Mouse (Mus musculus) heart, embryonic 12.5 days (tissue): ENCODE measurements around the gene Brat1. TPM values are rescaled to one million over a fixed set of nuclear protein-coding genes. Genes with fewer than 3 reads are reported as not detected.

Experiments
- ATAC-seq: fragments of 200-750 bp; cut with Nextera tagmentation; 2 replicates; pipeline ENCODE4 v1.8.0; 2017; ENCODE audit warnings: moderate TSS enrichment, moderate library complexity; ENCODE audit not compliant: insufficient number of reproducible peaks, low FRiP score
- H3K27ac ChIP-seq: fragments of 300-500 bp; sonication (generic); 2 replicates; pipeline ENCODE4 v1.5.1; 2016; ENCODE audit warnings: mild to moderate bottlenecking, moderate library complexity; ENCODE audit not compliant: poor library complexity, severe bottlenecking
- H3K27me3 ChIP-seq: fragments of 300-500 bp; sonication (generic); replicated peaks from 2 replicates; pipeline ENCODE4 v1.6.1; 2016; ENCODE audit warnings: mild to moderate bottlenecking, moderate library complexity
- H3K36me3 ChIP-seq: fragments of 300-500 bp; sonication (generic); 2 replicates; pipeline ENCODE4 v1.6.1; 2016; ENCODE audit warnings: mild to moderate bottlenecking, moderate library complexity
- H3K4me1 ChIP-seq: fragments of 300-500 bp; sonication (generic); replicated peaks from 2 replicates; pipeline ENCODE4 v1.6.1; 2016; ENCODE audit warnings: mild to moderate bottlenecking
- H3K4me2 ChIP-seq: fragments of 300-500 bp; sonication (generic); 2 replicates; pipeline ENCODE4 v1.6.1; 2016; ENCODE audit warnings: mild to moderate bottlenecking, moderate library complexity
- H3K4me3 ChIP-seq: fragments of 300-500 bp; sonication (generic); 2 replicates; pipeline ENCODE4 v1.5.1; 2016; ENCODE audit warnings: mild to moderate bottlenecking
- H3K9ac ChIP-seq: fragments of 300-500 bp; sonication (generic); 2 replicates; pipeline ENCODE4 v1.6.1; 2016; ENCODE audit warnings: mild to moderate bottlenecking, moderate library complexity
- H3K9me3 ChIP-seq: fragments of 300-500 bp; sonication (generic); replicated peaks from 2 replicates; pipeline ENCODE4 v1.6.1; 2016; ENCODE audit warnings: mild to moderate bottlenecking, moderate library complexity
- WGBS: fragments of 180-500 bp; shearing (Covaris S2); methylation state at CpG from one replicate; pipeline ENCODE4 v1.1.7; 2016; 5-methylcytosine and 5-hydroxymethylcytosine counted together
- polyA plus RNA-seq: library from polyadenylated mRNA; unstranded; fragments of >200 nt; fragmentation: Nextera tagmentation; extraction: Ambion mirVana; gene quantifications from 2 replicates; pipeline ENCODE4 v1.2.1, GENCODE M21; 2016

Gene Brat1
- polyA plus RNA-seq, 1 experiment from 2014 or later: 15.5 TPM

DNA sequence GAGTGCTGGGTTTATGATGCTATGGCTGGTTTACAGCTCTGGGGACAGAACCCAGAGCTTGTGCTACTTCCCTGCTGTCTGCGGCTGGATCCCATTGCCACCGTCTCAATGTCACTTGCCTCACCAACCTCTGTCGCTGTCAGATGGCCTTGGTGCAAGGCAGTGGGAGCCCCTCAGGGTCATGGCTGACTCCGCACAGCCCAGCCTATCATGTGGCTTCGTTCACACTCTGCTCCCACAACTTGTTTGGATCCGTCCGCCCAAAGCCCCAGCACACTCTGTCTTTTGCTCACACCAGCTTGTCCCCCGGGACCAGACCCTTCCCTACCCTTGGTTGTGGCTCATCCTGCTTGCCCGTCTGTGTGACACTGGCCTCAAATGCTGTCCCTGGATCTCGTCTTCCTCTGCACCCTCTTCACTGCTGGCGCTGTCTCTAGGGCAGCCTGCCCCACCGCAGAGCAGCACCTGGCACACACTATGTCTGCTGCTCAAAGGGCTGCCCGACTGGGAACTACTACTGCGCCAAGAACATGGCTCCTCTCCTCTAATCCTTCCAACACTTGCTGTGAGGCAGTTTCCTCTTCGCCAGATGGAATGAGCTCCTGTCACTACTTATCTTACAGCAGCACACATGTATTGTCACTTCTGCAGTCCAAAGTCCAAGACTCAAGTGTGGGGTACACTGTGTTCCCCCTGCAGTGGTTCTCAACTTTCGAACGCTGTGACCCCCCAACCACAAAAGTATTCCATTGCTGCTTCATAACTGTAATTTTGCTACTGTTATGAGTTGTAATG, 22.3 kb downstream of the Brat1 start:
- H3K4me3 ChIP-seq: no peak overlapping the region
- H3K9me3 ChIP-seq: no peaks in the 10 kb centered on the region
- H3K36me3 ChIP-seq: no peaks in the 10 kb centered on the region
- no peak overlapping the region for H3K9ac ChIP-seq
- no peaks in the 10 kb centered on the region for H3K4me1 ChIP-seq
- H3K4me2 ChIP-seq: no peak overlapping the region
- H3K27me3 ChIP-seq: 0 out of 2 replicates have a peak, but pooled peaks cover 6% of the 10 kb centered on the region
- ATAC-seq: no peak
- WGBS: 73% methylated on average over 17 of the region's 17 CpGs
- H3K27ac ChIP-seq: no peak overlapping the region

DNA sequence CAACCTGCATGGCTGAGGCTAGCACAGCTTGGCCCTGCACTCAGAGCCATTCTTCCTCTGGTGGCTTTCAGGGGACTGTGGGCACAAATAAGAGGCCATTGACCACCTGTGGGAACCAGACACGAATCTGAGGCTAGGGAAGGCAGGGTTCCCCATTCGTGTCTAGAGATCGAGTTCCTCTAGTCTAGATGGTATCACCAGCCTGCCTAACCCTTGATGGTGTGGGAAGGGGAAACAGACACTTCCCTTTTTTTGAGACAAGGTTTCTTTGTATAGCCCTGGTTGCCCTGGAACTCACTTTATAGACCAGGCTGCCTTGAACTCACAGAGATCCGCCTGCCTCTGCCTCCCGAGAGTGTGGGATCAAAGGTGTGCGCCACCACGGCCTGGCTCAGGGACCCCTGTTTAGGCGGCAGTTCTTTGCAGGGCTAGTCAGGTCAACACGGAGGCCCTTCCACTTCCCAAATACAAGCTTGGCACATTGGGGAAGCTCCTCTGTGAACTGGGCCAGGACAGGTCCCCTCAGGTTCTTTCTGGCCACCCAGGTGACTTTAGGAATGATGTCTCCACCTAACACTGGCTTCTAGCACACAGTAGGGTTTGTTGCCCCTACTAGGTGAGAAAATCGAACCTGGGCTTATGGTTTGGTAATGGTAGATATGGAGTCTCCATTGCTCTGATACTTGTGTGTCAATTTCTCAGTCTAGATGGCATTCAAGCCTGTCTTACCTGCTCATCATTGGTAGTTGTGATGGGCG, 26.4 kb downstream of the Brat1 start:
- H3K4me2 ChIP-seq: no peak overlapping the region
- ATAC-seq: no peak
- H3K27me3 ChIP-seq: peaks cover 22% of the 10 kb centered on the region
- no peaks in the 10 kb centered on the region for H3K9me3 ChIP-seq
- H3K4me3 ChIP-seq: no peak overlapping the region
- no peak overlapping the region for H3K27ac ChIP-seq
- WGBS: 70% methylated on average over 11 of the region's 11 CpGs
- no peak overlapping the region for H3K9ac ChIP-seq
- peaks cover 11% of the 10 kb centered on the region for H3K4me1 ChIP-seq
- no peaks in the 10 kb centered on the region for H3K36me3 ChIP-seq

DNA sequence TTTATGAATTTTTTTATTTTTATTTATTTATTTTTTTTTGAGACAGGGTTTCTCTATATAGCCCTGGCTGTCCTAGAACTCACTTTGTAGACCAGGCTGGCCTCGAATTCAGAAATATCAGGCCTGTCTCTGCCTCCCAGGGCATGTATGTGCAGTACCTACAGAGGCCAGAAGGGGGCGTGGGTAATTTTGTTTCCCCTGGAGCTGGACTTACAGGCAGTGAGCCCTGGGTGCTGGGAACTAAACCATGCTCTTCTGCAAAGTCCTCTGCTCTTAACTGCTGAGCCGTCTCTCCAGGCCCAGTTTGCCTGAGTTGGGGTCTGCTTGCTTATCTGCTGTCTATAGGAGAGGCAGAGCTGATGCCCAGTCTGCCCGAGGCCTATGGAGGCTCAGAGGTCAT, 27.4 kb downstream of the Brat1 start:
- no peak for ATAC-seq

DNA sequence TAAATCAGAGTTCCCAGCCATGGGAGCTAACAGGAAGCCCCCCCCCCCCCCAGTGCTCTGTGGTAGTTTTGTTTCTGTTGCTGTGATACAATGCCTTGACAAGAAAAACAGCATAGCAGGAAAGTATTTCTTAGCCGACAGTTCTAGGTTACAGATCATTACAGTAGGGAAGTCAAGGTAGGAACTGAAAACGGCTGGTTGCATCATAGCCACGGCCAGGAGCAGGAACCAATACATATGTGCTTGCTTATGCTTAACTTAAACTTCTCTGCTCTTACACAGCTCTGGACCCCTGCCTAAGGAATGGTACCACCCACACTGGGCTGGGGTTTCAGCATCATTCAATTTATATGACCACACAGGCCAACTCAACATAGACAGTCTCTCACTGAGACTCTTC, 28.5 kb downstream of the Brat1 start:
- H3K4me1 ChIP-seq: peaks cover 11% of the 10 kb centered on the region
- no peak overlapping the region for H3K9ac ChIP-seq
- H3K4me3 ChIP-seq: no peak overlapping the region
- no peaks in the 10 kb centered on the region for H3K9me3 ChIP-seq
- 57% methylated on average over 3 of the region's 3 CpGs for WGBS
- peaks cover 37% of the 10 kb centered on the region for H3K27me3 ChIP-seq
- no peaks in the 10 kb centered on the region for H3K36me3 ChIP-seq
- ATAC-seq: no peak
- no peak overlapping the region for H3K27ac ChIP-seq
- no peak overlapping the region for H3K4me2 ChIP-seq

More for the DNA sequence above, 27.4 kb downstream of the Brat1 start:
- WGBS: 59% methylated on average over 4 of the region's 4 CpGs
- Histone ChIP-seq H3K9me3 (no peaks in the 10 kb centered on the region), H3K4me3 (no peak overlapping the region), H3K4me1 (peaks cover 11% of the 10 kb centered on the region), H3K27me3 (peaks cover 32% of the 10 kb centered on the region), H3K4me2 (no peak overlapping the region), H3K9ac (no peak overlapping the region), H3K27ac (no peak overlapping the region), H3K36me3 (no peaks in the 10 kb centered on the region)

DNA sequence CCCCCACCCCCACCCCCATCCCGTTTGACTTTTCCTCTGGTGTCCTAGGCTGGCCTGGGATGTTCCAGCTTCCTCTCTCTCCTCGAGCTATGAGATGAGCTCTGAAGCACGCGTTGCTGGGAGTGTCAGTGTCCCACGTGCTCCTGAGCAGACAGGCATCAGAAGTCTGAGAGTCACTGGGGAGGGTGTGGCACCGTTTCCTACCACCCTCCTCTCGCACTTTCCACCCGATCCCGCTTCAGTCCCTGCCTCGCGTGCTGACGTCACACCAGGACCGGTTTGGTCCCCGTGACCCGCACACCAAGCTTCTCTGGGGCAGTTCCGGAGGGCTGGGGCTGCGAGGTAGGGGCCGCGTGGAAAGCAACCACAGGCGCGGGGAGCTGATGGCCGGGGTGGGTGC, 30.5 kb downstream of the Brat1 start:
- Histone ChIP-seq H3K4me2 (peak overlapping the region; percentile 69), H3K9me3 (no peaks in the 10 kb centered on the region), H3K4me3 (peak overlapping the region; percentile 39), H3K27me3 (peaks cover 40% of the 10 kb centered on the region), H3K4me1 (peaks cover 11% of the 10 kb centered on the region), H3K9ac (peak overlapping the region; percentile 47; the same call in 1 of the 2 replicates), H3K27ac (no peak overlapping the region), H3K36me3 (no peaks in the 10 kb centered on the region)
- peak; percentile 19; the same call in 1 of the 2 replicates for ATAC-seq
- 1% methylated on average over 22 of the region's 22 CpGs for WGBS

DNA sequence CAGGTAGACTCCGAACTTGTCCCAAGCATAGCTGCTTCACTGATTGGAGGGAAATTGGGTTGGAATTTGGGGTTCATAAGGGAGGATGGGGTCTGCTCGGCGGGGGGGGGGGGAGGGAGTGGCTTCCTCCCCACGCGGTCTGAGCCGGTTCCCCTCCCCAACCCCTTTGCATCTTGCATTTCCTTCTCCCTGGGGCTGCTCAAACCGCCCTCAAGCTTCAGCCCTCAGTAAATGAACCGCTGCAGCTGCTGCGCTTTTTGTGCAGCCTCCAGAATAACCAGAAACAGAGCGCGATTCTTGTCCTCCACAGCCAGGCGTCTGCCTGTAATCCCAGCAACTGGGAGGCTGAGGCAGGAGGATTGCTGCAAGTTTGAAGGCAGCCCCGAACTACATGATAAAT, 31.4 kb downstream of the Brat1 start:
- H3K9ac ChIP-seq: no peak overlapping the region
- H3K4me1 ChIP-seq: peaks cover 11% of the 10 kb centered on the region
- H3K4me3 ChIP-seq: peak overlapping the region; percentile 39; the same call in 1 of the 2 replicates
- WGBS: 17% methylated on average over 13 of the region's 13 CpGs
- no peaks in the 10 kb centered on the region for H3K36me3 ChIP-seq
- no peak overlapping the region for H3K27ac ChIP-seq
- peaks cover 40% of the 10 kb centered on the region for H3K27me3 ChIP-seq
- ATAC-seq: no peak
- H3K9me3 ChIP-seq: no peaks in the 10 kb centered on the region
- peak overlapping the region; percentile 69 for H3K4me2 ChIP-seq

DNA sequence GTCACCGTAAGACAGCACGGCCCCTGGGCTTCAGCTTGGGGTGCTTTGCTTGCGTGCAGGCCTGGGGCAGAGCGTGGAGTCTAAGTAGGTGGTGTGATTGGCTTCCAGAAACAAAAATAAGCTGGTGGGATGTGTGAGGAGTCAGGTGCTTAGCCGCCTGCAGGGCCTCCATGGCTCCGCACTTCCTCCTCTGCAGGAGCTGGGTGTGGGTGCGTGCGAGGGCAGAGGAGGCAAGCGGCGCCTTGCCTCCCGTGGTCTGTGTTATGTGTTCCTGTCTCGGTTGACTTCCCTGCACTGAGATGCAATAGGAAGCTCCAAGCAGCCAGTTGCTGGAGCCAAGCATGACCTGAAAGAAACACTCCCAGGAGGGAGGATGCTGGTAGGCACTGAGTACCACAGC, 35.0 kb downstream of the Brat1 start:
- H3K27me3 ChIP-seq: peaks cover 32% of the 10 kb centered on the region
- ATAC-seq: no peak
- H3K4me2 ChIP-seq: no peak overlapping the region
- no peak overlapping the region for H3K9ac ChIP-seq
- H3K9me3 ChIP-seq: no peaks in the 10 kb centered on the region
- H3K4me3 ChIP-seq: no peak overlapping the region
- WGBS: 75% methylated on average over 12 of the region's 12 CpGs
- peaks cover 11% of the 10 kb centered on the region for H3K4me1 ChIP-seq
- H3K27ac ChIP-seq: no peak overlapping the region
- no peaks in the 10 kb centered on the region for H3K36me3 ChIP-seq

DNA sequence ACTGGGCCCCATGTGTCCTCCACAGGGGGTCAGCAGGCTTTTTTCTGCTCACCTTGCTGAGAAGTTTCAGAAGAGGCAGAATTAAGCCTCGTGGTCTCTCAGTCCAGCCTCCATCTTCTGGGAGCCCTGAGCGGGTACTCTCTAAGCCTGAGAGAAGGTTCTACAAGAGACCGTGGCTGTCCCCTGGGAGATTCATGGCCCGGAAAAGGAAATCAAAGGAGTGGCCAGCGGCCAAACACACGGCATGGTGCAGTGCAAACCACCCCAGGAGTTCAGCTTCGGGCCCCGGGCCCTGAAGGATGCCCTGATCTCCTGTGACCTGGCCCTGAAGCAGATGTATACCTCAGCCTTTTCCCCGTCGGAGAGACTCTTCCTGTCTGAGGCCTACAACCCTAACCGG, 36.2 kb downstream of the Brat1 start:
- H3K4me2 ChIP-seq: no peak overlapping the region
- no peaks in the 10 kb centered on the region for H3K9me3 ChIP-seq
- peaks cover 20% of the 10 kb centered on the region for H3K27me3 ChIP-seq
- no peak overlapping the region for H3K27ac ChIP-seq
- ATAC-seq: no peak
- no peak overlapping the region for H3K9ac ChIP-seq
- WGBS: 67% methylated on average over 11 of the region's 11 CpGs
- H3K4me3 ChIP-seq: no peak overlapping the region
- H3K36me3 ChIP-seq: no peaks in the 10 kb centered on the region
- H3K4me1 ChIP-seq: peaks cover 1% of the 10 kb centered on the region; the same call in 1 of the 2 replicates

DNA sequence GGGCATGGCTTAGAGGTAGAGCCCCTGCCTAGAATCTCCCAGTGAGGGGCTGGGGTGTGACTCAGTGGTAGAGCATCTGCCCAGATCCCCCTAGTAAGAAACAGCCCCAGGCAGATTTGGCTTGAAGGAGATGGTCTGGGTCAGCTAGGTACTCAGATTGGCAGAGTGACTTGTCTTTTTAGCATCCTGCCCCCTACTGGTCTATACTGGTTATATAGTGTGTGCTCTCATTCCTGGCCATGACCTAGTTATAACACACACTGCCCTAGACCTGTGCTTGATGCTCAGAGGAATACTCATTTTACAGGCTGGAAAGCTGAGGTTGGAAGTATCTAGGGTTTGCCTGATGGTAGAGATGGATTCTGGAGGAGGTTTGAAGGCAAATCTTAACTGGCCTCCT, 37.1 kb downstream of the Brat1 start:
- no peak overlapping the region for H3K9ac ChIP-seq
- H3K4me2 ChIP-seq: no peak overlapping the region
- H3K9me3 ChIP-seq: no peaks in the 10 kb centered on the region
- H3K27me3 ChIP-seq: peaks cover 12% of the 10 kb centered on the region
- H3K27ac ChIP-seq: no peak overlapping the region
- ATAC-seq: no peak
- no peak overlapping the region for H3K4me3 ChIP-seq
- H3K36me3 ChIP-seq: no peaks in the 10 kb centered on the region
- H3K4me1 ChIP-seq: no peaks in the 10 kb centered on the region

DNA sequence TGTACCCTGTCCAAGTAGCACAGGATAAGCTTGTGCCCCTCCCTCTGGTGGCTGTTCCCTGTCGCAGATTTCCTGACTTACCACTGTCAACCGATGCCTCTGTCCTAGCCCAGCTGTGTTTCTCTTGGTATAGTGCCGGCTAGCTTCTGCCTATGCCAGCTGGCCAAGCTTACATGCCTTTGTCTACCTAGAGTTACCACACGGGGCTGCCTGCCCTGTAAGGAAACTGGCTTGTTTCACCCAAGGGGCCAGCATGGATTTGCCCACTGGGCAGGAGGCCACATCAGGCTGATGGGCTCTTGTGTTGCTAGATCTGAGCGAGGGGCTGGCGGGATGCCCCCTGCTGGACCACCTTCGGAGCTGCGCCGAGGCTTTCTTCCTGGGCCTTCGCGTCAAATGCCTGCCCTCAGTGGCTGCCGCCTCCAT, 38.9 kb downstream of the Brat1 start:
- Histone ChIP-seq H3K4me2 (no peak overlapping the region), H3K9ac (no peak overlapping the region), H3K9me3 (no peaks in the 10 kb centered on the region), H3K27ac (no peak overlapping the region), H3K36me3 (no peaks in the 10 kb centered on the region), H3K27me3 (no peaks in the 10 kb centered on the region), H3K4me1 (no peaks in the 10 kb centered on the region), H3K4me3 (no peak overlapping the region)
- 28% methylated on average over 12 of the region's 12 CpGs for WGBS
- no peak for ATAC-seq

DNA sequence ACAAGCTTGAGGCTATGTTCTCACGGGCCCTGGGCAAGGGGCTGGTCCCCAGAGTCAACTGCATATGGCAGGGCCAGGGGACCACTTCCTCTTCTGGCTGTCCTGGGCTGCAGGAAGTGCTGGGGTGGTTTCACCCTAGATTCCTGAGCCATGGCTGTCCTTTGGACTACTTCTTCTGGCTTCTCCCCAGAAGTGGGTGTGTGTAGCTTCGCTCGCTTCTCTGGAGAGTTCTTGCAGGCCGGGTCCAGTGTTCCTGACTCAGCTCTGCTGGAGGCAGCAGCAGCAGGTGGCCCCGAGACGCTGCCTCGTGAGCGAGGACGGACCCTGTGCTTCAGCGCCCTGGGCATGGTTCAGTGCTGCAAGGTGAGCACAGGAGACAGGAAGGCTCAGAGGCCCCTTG, 43.6 kb downstream of the Brat1 start:
- Histone ChIP-seq H3K27ac (no peak overlapping the region), H3K9ac (no peak overlapping the region), H3K27me3 (no peaks in the 10 kb centered on the region), H3K9me3 (peaks cover 9% of the 10 kb centered on the region), H3K4me3 (no peak overlapping the region), H3K4me1 (0 out of 2 replicates have a peak, but pooled peaks cover 4% of the 10 kb centered on the region), H3K4me2 (no peak overlapping the region), H3K36me3 (no peaks in the 10 kb centered on the region)
- WGBS: 85% methylated on average over 10 of the region's 10 CpGs
- ATAC-seq: no peak
